Mouse (Mus musculus) right cerebral cortex, postnatal 36 days (tissue): ENCODE results near the gene Khnyn.

ENCODE experiments used
- DNase-seq, 2 experiments: peaks; one replicate each; pipeline ENCODE4 v3.0.0; 2022; ENCODE audit warnings: low spot score in 2 of 2, mixed read lengths in 1 of 2

Khnyn gene

DNA sequence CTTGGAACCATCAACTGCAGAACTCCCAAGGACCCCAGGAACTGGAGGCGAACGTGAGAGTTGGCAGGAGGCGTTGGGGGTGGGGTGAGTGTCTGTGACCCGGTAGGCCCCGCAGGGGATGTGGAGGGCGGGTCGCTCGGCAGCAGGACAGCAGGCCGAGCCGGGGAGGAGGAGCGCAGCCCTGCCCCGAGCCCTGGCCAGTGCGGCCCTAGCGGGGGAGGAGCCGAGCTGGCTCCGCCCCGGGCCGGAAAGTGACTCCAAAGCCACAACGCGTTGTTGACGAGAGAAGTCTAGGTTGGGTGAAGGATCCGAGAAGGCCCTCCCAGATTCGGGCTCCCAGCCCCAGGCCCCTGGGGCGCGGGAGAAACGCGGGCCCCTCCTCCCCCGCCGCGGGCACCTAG, at the start of gene Khnyn:
TSS of gene Khnyn (plus strand) at position 235 of the 401 bp plus-strand sequence.
- DNase-seq, result peak; percentile 69 to 73

DNA sequence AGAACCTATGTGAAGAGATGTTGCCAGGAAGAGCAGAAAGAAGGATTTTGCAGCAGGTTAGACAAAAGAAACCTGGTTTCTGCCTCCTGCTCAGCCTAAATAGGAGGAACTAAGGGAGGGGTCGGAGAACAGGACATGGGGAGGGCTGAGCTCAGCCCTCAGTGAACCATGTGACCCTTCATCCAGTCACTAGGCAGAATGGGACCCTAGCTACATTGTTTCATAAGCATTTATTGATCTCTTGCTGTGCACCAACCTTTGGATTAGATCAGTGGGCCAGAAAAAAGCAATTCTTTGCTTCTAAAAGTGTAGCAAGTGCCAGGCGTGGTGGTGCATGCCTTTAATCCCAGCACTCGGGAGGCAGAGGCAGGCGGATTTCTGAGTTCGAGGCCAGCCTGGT, 46.4 kb upstream of the Khnyn start:
- DNase-seq, result no peak

GRCm38 (mm10) chr14:55838740-55839139, 46.0 kb upstream of the Khnyn start:
- DNase-seq, result no peak

GRCm38 (mm10) chr14:55840853-55841366, 43.8 kb upstream of the Khnyn start:
- DNase-seq, result no peak

GRCm38 (mm10) chr14:55842794-55843193, 42.0 kb upstream of the Khnyn start:
- DNase-seq, result no peak

DNA sequence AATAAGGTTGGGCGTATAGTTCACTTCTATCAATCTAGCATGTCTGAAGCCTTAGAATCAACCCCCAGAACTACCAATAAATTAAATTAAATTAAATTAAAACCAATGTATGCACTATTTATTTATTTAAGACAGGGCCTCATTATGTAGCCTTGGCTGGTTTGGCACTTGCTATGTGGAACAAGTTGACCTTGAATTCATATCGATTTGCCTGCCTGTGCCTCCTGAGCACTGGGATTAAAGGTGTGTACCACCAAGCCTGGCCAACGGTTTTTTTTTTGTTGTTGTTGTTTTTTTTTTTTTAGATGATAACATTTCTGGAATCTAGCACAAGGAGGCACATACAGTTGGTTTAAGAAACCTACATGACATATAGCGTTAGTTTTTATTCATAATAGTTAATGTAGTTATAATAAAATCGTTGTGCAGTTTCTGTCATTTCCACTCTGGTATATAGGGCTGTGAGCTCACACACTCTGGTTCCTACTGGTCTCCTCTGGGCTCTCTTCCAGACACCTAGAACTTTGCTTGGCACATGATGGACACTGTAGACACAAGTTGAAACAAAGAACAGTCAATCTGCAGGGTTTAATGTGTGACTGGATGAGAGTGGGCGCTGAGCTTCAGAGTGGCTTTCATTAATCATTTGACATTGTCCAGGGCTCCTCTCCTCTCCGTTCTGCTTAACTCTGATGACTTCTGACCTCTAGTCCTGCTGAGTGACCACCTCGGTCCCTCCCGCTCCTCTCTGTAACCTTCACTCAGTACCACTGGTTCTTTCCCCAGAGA, 39.0 kb upstream of the Khnyn start:
- DNase-seq, result no peak

GRCm38 (mm10) chr14:55850885-55851284, 33.9 kb upstream of the Khnyn start:
- DNase-seq, result no peak

GRCm38 (mm10) chr14:55852646-55853551, 31.8 kb upstream of the Khnyn start:
- no peak for DNase-seq

GRCm38 (mm10) chr14:55853621-55854285, 31.0 kb upstream of the Khnyn start, which contains the start of gene Nynrin:
Nynrin (plus strand) TSS chr14:55854010.
- DNase-seq, result no peak

GRCm38 (mm10) chr14:55854406-55855100, 30.2 kb upstream of the Khnyn start:
- no peak for DNase-seq

- DNase-seq, result no peak
Measured at GRCm38 (mm10) chr14:55855101-55855561, 29.6 kb upstream of the Khnyn start.

GRCm38 (mm10) chr14:55857588-55857987, 27.2 kb upstream of the Khnyn start:
- no peak for DNase-seq

DNA sequence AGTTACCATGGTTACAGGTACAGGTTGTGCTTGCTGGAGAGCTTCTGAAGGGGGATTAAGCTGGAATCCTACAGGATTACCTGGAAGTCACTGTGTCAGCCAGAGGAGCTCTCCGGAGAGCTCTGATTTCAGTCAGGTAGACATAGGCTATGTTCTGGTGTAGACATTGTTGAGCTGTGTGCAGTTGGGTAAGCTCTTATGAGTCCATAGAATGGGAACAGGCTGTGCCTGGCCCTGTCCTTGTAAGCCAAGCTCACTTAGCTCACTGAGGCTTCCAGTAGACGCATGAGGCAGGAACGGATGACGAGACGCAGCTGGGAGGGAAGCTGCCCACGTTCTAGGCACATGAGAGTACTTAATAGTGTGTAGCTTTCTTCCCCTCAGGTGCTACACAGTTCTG, 22.6 kb upstream of the Khnyn start:
- no peak for DNase-seq

- no peak for DNase-seq
Measured at GRCm38 (mm10) chr14:55862970-55863369, 21.8 kb upstream of the Khnyn start.

- no peak for DNase-seq
Measured at GRCm38 (mm10) chr14:55863773-55864172, 21.0 kb upstream of the Khnyn start.

- no peak for DNase-seq
Measured at GRCm38 (mm10) chr14:55866962-55867361, 17.8 kb upstream of the Khnyn start.

GRCm38 (mm10) chr14:55868230-55869026, 16.3 kb upstream of the Khnyn start:
- DNase-seq, result no peak

DNA sequence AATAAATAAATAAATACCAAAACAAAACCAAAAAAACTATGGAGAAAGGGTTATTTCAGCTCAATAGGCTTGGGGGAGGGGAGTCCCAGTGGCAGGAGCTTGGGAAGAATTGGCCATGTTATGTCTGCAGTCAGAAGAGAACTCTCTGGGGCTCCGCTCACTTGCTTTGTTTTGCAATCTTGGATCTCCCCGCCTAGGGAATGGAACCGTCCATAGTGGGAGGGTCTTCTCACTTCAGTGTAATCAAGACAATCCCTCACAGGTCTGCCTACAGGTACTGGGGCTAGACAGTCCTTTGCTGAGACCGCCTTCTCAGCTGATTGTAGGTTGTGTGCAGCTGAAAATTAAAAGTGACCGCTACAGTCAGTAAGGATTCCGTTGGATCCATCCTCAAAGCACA, 15.2 kb upstream of the Khnyn start:
- no peak for DNase-seq

- no peak for DNase-seq
Measured at GRCm38 (mm10) chr14:55872039-55872438, 12.7 kb upstream of the Khnyn start.

GRCm38 (mm10) chr14:55872551-55872950, 12.2 kb upstream of the Khnyn start:
- DNase-seq, result no peak
